Mouse (Mus musculus) testis, adult 2 months (tissue): Measurements from ENCODE around the gene Gpank1. TPM values are rescaled to one million over a fixed set of nuclear protein-coding genes. Genes with fewer than 3 reads are reported as not detected.
A peak's percentile ranks its signal among the peaks of the same experiment; 100 is the strongest.

ENCODE experiments used
- H3K27ac ChIP-seq: fragments of 200-500 bp; 2 replicates; pipeline ENCODE4 v1.5.1; 2012; ENCODE audit warnings: low read depth, low read length; ENCODE audit not compliant: control insufficient read depth, insufficient read depth
- H3K27me3 ChIP-seq: fragments of 200-500 bp; 2 replicates; pipeline ENCODE4 v1.6.1; 2012; ENCODE audit warnings: mild to moderate bottlenecking, low read length, moderate library complexity; ENCODE audit not compliant: control insufficient read depth, insufficient read depth
- H3K36me3 ChIP-seq: fragments of 200-500 bp; 2 replicates; pipeline ENCODE4 v1.6.1; 2012; ENCODE audit warnings: mild to moderate bottlenecking, low read length; ENCODE audit not compliant: control insufficient read depth, insufficient read depth
- H3K4me1 ChIP-seq: fragments of 200-500 bp; 2 replicates; pipeline ENCODE4 v1.6.1; 2012; ENCODE audit warnings: low read length; ENCODE audit not compliant: control insufficient read depth, insufficient read depth
- H3K4me3 ChIP-seq: fragments of 200-500 bp; 2 replicates; pipeline ENCODE4 v1.5.1; 2012; ENCODE audit warnings: low read depth, mild to moderate bottlenecking, low read length, moderate library complexity, mixed read lengths; ENCODE audit not compliant: control insufficient read depth
- CTCF ChIP-seq: fragments of 200-500 bp; IDR thresholded peaks from 2 replicates; pipeline ENCODE4 v1.5.1; 2012; ENCODE audit warnings: low read depth, mild to moderate bottlenecking, inconsistent platforms, low read length, moderate library complexity; ENCODE audit not compliant: control insufficient read depth, insufficient read depth, insufficient replicate concordance
- POLR2A ChIP-seq: fragments of 200-500 bp; IDR thresholded peaks from 2 replicates; pipeline ENCODE4 v1.6.1; 2012; ENCODE audit warnings: low read depth, mild to moderate bottlenecking, inconsistent platforms, low read length, moderate library complexity; ENCODE audit not compliant: control insufficient read depth
- polyA plus RNA-seq: library from polyadenylated mRNA; depleted of rRNA; stranded (reverse); fragments of >200 nt; gene quantifications from 2 replicates; pipeline ENCODE4 v1.2.3, GENCODE M21; 2012

Gpank1 gene
- polyA plus RNA-seq, 1 experiment, result 70.0 TPM

- H3K4me1 ChIP-seq, result peaks cover 2% of the 10 kb centered on the region; the same call in 1 of the 2 replicates
- H3K4me3 ChIP-seq, result no peak overlapping the region
- H3K36me3 ChIP-seq, result peaks cover 2% of the 10 kb centered on the region
- no peak for TF ChIP-seq POLR2A
- no peak for TF ChIP-seq CTCF
- H3K27ac ChIP-seq, result no peak overlapping the region
- H3K27me3 ChIP-seq, result no peaks in the 10 kb centered on the region
Measured at GRCm38 (mm10) chr17:35133517-35133916, 12.3 kb downstream of the Gpank1 start.

- Histone ChIP-seq H3K4me3 (peak within 1 kb of the TSS; percentile 98), H3K36me3 (peaks cover 2% of the 10 kb centered on the region), H3K4me1 (peaks cover 2% of the 10 kb centered on the region; the same call in 1 of the 2 replicates), H3K27me3 (no peaks in the 10 kb centered on the region), H3K27ac (peak within 1 kb of the TSS; percentile 97)
- peak; percentile 70 for TF ChIP-seq POLR2A
- TF ChIP-seq CTCF, result no peak; the same call in 1 of the 2 replicates
Measured at GRCm38 (mm10) chr17:35134801-35135590, 13.7 kb downstream of the Gpank1 start, which contains the start of gene Bag6. Bag6 (plus strand) TSS chr17:35135178.

DNA sequence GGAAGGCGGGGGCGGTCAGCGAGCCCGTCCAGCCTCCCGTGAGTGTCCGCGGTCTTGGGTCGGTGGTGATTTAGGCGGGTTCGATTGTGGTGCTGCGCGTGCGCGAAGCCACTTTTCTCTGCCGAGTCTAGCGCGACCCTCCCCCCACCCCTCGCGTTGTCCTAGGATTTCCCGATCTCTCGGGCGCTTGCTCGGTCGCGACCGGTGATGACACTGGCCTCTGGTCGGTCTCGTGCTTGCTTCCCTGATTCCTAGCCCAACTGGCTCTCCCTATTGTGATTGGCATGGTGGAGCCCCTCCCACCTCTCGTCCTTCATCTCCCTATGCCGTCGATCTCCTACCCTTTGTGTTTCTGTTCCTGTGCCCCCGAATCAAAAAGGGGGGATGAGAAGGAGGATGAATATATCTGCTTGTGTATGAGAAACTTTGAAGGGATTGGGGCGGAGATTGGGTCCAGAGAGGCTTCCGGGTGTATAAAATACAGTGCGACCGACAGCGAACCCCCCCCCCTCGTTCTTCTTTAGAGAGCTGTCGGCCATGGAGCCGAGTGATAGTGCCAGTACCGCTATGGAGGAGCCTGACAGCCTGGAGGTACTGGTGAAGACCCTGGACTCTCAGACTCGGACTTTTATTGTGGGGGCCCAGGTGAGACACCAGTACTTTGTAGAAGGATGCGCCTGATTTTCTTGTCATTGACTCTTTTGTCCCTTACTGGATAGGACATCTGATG, 14.5 kb downstream of the Gpank1 start:
- Histone ChIP-seq H3K36me3 (peaks cover 3% of the 10 kb centered on the region), H3K4me1 (peaks cover 7% of the 10 kb centered on the region; the same call in 1 of the 2 replicates), H3K27ac (peak overlapping the region; percentile 97), H3K27me3 (no peaks in the 10 kb centered on the region), H3K4me3 (peak overlapping the region; percentile 98)
- TF ChIP-seq POLR2A (peak; percentile 28), CTCF (no peak)

DNA sequence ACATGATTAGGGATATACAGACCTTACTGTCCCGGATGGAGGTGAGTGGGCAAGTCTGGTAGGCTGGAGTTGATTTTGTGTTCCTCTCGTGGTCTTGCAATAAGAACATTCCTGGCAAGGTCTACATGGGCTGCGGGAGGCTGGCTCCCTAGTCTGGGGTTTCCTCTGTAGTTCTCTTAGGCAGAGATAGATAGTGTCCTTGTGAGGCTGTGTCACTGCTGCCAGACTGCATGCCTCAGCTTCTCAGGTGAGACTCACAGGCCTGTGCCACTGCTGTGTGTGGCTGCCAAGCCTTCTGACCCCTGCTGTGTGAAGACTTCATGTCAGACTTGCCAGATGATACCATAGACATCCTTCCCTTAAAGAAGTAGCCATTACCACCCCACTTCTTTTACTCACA, 18.0 kb downstream of the Gpank1 start:
- Histone ChIP-seq H3K4me1 (peaks cover 15% of the 10 kb centered on the region; the same call in 1 of the 2 replicates), H3K4me3 (no peak overlapping the region), H3K27me3 (no peaks in the 10 kb centered on the region), H3K36me3 (peaks cover 14% of the 10 kb centered on the region), H3K27ac (peak overlapping the region; percentile 26; the same call in 1 of the 2 replicates)
- TF ChIP-seq POLR2A (no peak), CTCF (no peak)

- Histone ChIP-seq H3K27ac (peak overlapping the region; percentile 26), H3K4me3 (no peak overlapping the region), H3K36me3 (peaks cover 14% of the 10 kb centered on the region), H3K4me1 (peaks cover 15% of the 10 kb centered on the region; the same call in 1 of the 2 replicates), H3K27me3 (no peaks in the 10 kb centered on the region)
- TF ChIP-seq CTCF (no peak), POLR2A (no peak)
Measured at GRCm38 (mm10) chr17:35140490-35140996, 19.3 kb downstream of the Gpank1 start.

- TF ChIP-seq CTCF, result no peak
- TF ChIP-seq POLR2A, result no peak
Measured at GRCm38 (mm10) chr17:35141971-35142370, 20.7 kb downstream of the Gpank1 start.

GRCm38 (mm10) chr17:35146139-35146538, 24.9 kb downstream of the Gpank1 start:
- H3K4me1 ChIP-seq, result peaks cover 9% of the 10 kb centered on the region; the same call in 1 of the 2 replicates
- TF ChIP-seq POLR2A (no peak), CTCF (no peak)
- no peak overlapping the region for H3K4me3 ChIP-seq
- H3K36me3 ChIP-seq, result peaks cover 15% of the 10 kb centered on the region
- no peak overlapping the region for H3K27ac ChIP-seq
- H3K27me3 ChIP-seq, result no peaks in the 10 kb centered on the region

More at GRCm38 (mm10) chr17:35141971-35142370, 20.7 kb downstream of the Gpank1 start:
- Histone ChIP-seq H3K4me1 (peaks cover 15% of the 10 kb centered on the region; the same call in 1 of the 2 replicates), H3K36me3 (peaks cover 13% of the 10 kb centered on the region), H3K27me3 (no peaks in the 10 kb centered on the region), H3K4me3 (no peak overlapping the region), H3K27ac (peak overlapping the region; percentile 61)
